Mouse (Mus musculus) testis, adult 2 months (tissue): ENCODE measurements around the gene Tenm4. TPM values are rescaled to one million over a fixed set of nuclear protein-coding genes. Genes with fewer than 3 reads are reported as not detected.

Source experiments
- H3K27ac ChIP-seq: fragments of 200-500 bp; 2 replicates; pipeline ENCODE4 v1.5.1; 2012; ENCODE audit warnings: low read depth, low read length; ENCODE audit not compliant: control insufficient read depth, insufficient read depth
- H3K27me3 ChIP-seq: fragments of 200-500 bp; 2 replicates; pipeline ENCODE4 v1.6.1; 2012; ENCODE audit warnings: mild to moderate bottlenecking, low read length, moderate library complexity; ENCODE audit not compliant: control insufficient read depth, insufficient read depth
- H3K36me3 ChIP-seq: fragments of 200-500 bp; 2 replicates; pipeline ENCODE4 v1.6.1; 2012; ENCODE audit warnings: mild to moderate bottlenecking, low read length; ENCODE audit not compliant: control insufficient read depth, insufficient read depth
- H3K4me1 ChIP-seq: fragments of 200-500 bp; 2 replicates; pipeline ENCODE4 v1.6.1; 2012; ENCODE audit warnings: low read length; ENCODE audit not compliant: control insufficient read depth, insufficient read depth
- H3K4me3 ChIP-seq: fragments of 200-500 bp; 2 replicates; pipeline ENCODE4 v1.5.1; 2012; ENCODE audit warnings: low read depth, mild to moderate bottlenecking, low read length, moderate library complexity, mixed read lengths; ENCODE audit not compliant: control insufficient read depth
- CTCF ChIP-seq: fragments of 200-500 bp; IDR thresholded peaks from 2 replicates; pipeline ENCODE4 v1.5.1; 2012; ENCODE audit warnings: low read depth, mild to moderate bottlenecking, inconsistent platforms, low read length, moderate library complexity; ENCODE audit not compliant: control insufficient read depth, insufficient read depth, insufficient replicate concordance
- POLR2A ChIP-seq: fragments of 200-500 bp; IDR thresholded peaks from 2 replicates; pipeline ENCODE4 v1.6.1; 2012; ENCODE audit warnings: low read depth, mild to moderate bottlenecking, inconsistent platforms, low read length, moderate library complexity; ENCODE audit not compliant: control insufficient read depth
- polyA plus RNA-seq: library from polyadenylated mRNA; depleted of rRNA; stranded (reverse); fragments of >200 nt; gene quantifications from 2 replicates; pipeline ENCODE4 v1.2.3, GENCODE M21; 2012

The Tenm4 gene
- polyA plus RNA-seq, 1 experiment = 2.3 TPM

- Histone ChIP-seq H3K4me1 (no peaks in the 10 kb centered on the region), H3K36me3 (no peaks in the 10 kb centered on the region), H3K27me3 (no peaks in the 10 kb centered on the region), H3K4me3 (no peak overlapping the region), H3K27ac (no peak overlapping the region)
- TF ChIP-seq POLR2A (no peak), CTCF (no peak)
Measured at GRCm38 (mm10) chr7:96899036-96899569, 728.1 kb downstream of the Tenm4 start.

- H3K4me1 ChIP-seq = no peaks in the 10 kb centered on the region
- H3K36me3 ChIP-seq = no peaks in the 10 kb centered on the region
- H3K27ac ChIP-seq = no peak overlapping the region
- TF ChIP-seq POLR2A (no peak), CTCF (no peak)
- H3K4me3 ChIP-seq = no peak overlapping the region
- no peaks in the 10 kb centered on the region for H3K27me3 ChIP-seq
Measured at GRCm38 (mm10) chr7:96902183-96902582, 731.1 kb downstream of the Tenm4 start.

GRCm38 (mm10) chr7:96903088-96903985 is 732.3 kb downstream of the Tenm4 start:
- no peaks in the 10 kb centered on the region for H3K36me3 ChIP-seq
- no peak overlapping the region for H3K27ac ChIP-seq
- H3K4me1 ChIP-seq = no peaks in the 10 kb centered on the region
- no peak overlapping the region for H3K4me3 ChIP-seq
- H3K27me3 ChIP-seq = no peaks in the 10 kb centered on the region
- no peak for TF ChIP-seq POLR2A
- no peak for TF ChIP-seq CTCF

GRCm38 (mm10) chr7:96904442-96904841 is 733.4 kb downstream of the Tenm4 start:
- no peaks in the 10 kb centered on the region for H3K27me3 ChIP-seq
- no peak overlapping the region for H3K4me3 ChIP-seq
- no peak overlapping the region for H3K27ac ChIP-seq
- H3K4me1 ChIP-seq = no peaks in the 10 kb centered on the region
- H3K36me3 ChIP-seq = no peaks in the 10 kb centered on the region
- TF ChIP-seq CTCF (no peak), POLR2A (no peak)

- Histone ChIP-seq H3K4me3 (no peak overlapping the region), H3K27ac (no peak overlapping the region), H3K4me1 (no peaks in the 10 kb centered on the region), H3K27me3 (no peaks in the 10 kb centered on the region), H3K36me3 (no peaks in the 10 kb centered on the region)
- TF ChIP-seq POLR2A (no peak), CTCF (no peak)
Measured at GRCm38 (mm10) chr7:96904936-96905335, 733.9 kb downstream of the Tenm4 start.

- no peaks in the 10 kb centered on the region for H3K4me1 ChIP-seq
- no peaks in the 10 kb centered on the region for H3K36me3 ChIP-seq
- H3K4me3 ChIP-seq = no peak overlapping the region
- H3K27me3 ChIP-seq = no peaks in the 10 kb centered on the region
- no peak overlapping the region for H3K27ac ChIP-seq
- no peak for TF ChIP-seq CTCF
- no peak for TF ChIP-seq POLR2A
Measured at GRCm38 (mm10) chr7:96905422-96905821, 734.4 kb downstream of the Tenm4 start.

GRCm38 (mm10) chr7:96906216-96906615 is 735.2 kb downstream of the Tenm4 start:
- Histone ChIP-seq H3K4me3 (no peak overlapping the region), H3K27me3 (no peaks in the 10 kb centered on the region), H3K4me1 (no peaks in the 10 kb centered on the region), H3K36me3 (no peaks in the 10 kb centered on the region), H3K27ac (no peak overlapping the region)
- TF ChIP-seq CTCF (no peak), POLR2A (no peak)
